Mouse (Mus musculus) intestine, postnatal 0 days (tissue): ENCODE measurements around the gene Tbc1d30. TPM values are rescaled to one million over a fixed set of nuclear protein-coding genes. Genes with fewer than 3 reads are reported as not detected.
A peak's percentile ranks its signal among the peaks of the same experiment; 100 is the strongest.

Source experiments
- ATAC-seq: fragments of 200-750 bp; cut with Nextera tagmentation; 2 replicates; pipeline ENCODE4 v1.8.0; 2017; ENCODE audit warnings: mild to moderate bottlenecking, moderate TSS enrichment, moderate library complexity
- H3K27ac ChIP-seq: fragments of 300-500 bp; sonication (generic); 2 replicates; pipeline ENCODE4 v1.5.1; 2014; ENCODE audit warnings: mild to moderate bottlenecking, low read depth, low read length, moderate library complexity
- H3K27me3 ChIP-seq: fragments of 300-500 bp; sonication (generic); replicated peaks from 2 replicates; pipeline ENCODE4 v1.6.1; 2014; ENCODE audit warnings: low read length, mixed read lengths; ENCODE audit not compliant: control insufficient read depth, insufficient read depth
- H3K36me3 ChIP-seq: fragments of 300-500 bp; sonication (generic); 2 replicates; pipeline ENCODE4 v1.6.1; 2014; ENCODE audit warnings: mild to moderate bottlenecking, moderate library complexity; ENCODE audit not compliant: control insufficient read depth, insufficient read depth
- H3K4me1 ChIP-seq: fragments of 300-500 bp; sonication (generic); replicated peaks from 2 replicates; pipeline ENCODE4 v1.6.1; 2014; ENCODE audit warnings: antibody characterized with exemption, low read length, mixed read lengths; ENCODE audit not compliant: control insufficient read depth, insufficient read depth
- H3K4me2 ChIP-seq: fragments of 300-500 bp; sonication (generic); replicated peaks from 2 replicates; pipeline ENCODE4 v1.6.1; 2014; ENCODE audit warnings: low read depth, mild to moderate bottlenecking, moderate library complexity
- H3K4me3 ChIP-seq: fragments of 300-500 bp; sonication (generic); 2 replicates; pipeline ENCODE4 v1.5.1; 2014; ENCODE audit warnings: low read depth, low read length
- H3K9ac ChIP-seq: fragments of 300-500 bp; sonication (generic); 2 replicates; pipeline ENCODE4 v1.6.1; 2014; ENCODE audit warnings: mild to moderate bottlenecking, low read depth, low read length
- H3K9me3 ChIP-seq: fragments of 300-500 bp; sonication (generic); 2 replicates; pipeline ENCODE4 v1.6.1; 2016; ENCODE audit warnings: mixed run types; ENCODE audit not compliant: control insufficient read depth
- CTCF ChIP-seq: sonication (generic); IDR thresholded peaks from 2 replicates; pipeline ENCODE4 v1.5.1; 2016; ENCODE audit warnings: low read depth, mild to moderate bottlenecking, control low read depth, antibody characterized with exemption, moderate library complexity
- WGBS: fragments of 180-500 bp; shearing (Covaris S2); extraction: QIAGEN DNeasy Blood & Tissue Kit; methylation state at CpG from one replicate; pipeline ENCODE4 v1.1.7; 2014; 5-methylcytosine and 5-hydroxymethylcytosine counted together
- polyA plus RNA-seq: library from polyadenylated mRNA; unstranded; fragments of >200 nt; fragmentation: Nextera tagmentation; extraction: Ambion mirVana; gene quantifications from 2 replicates; pipeline ENCODE4 v1.2.1, GENCODE M21; 2015

Tbc1d30 gene
- polyA plus RNA-seq, 1 experiment from 2014 or later: 2.8 TPM

DNA sequence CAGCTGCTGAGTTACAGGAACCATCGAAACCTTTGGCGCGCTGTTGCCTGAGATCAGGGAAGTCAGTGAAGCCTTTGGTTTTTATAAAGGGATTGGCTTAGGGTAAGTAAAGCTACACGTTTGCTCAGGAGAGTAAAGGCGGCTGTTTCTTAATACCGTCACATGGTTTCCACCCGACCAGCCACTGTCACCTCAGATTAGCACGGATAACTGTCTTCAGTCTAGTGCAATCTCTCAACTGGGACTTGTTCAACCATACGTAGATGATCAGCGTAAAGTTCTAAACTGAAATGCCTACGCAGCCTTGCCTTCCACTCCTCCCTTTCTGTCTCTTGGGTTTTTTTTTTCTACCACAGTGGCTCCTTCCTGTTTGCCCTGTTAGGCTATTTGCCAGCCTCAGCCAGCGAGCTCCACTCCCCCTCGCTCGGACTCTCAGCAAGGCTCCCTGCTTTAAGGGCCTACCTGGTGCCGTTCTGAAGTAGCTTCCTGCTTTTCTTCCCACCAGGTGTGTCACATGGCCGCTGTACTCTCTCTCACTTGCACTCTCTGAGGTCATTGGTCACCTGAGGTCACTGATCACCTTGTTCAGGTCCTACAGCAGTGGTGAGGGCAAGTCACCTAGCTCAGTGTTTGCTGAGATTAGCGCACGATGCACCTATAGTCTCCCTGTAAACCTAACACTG lies 17.8 kb upstream of the Tbc1d30 start:
- Histone ChIP-seq H3K27ac (peak overlapping the region; percentile 46; the same call in 1 of the 2 replicates), H3K4me3 (no peak overlapping the region), H3K4me2 (no peak overlapping the region), H3K9me3 (no peaks in the 10 kb centered on the region), H3K4me1 (no peaks in the 10 kb centered on the region), H3K9ac (no peak overlapping the region), H3K36me3 (peaks cover 23% of the 10 kb centered on the region), H3K27me3 (no peaks in the 10 kb centered on the region)
- ATAC-seq: peak; percentile 17; the same call in 1 of the 2 replicates
- no peak for TF ChIP-seq CTCF
- WGBS: 66% methylated on average over 18 of the region's 18 CpGs

- peaks cover 14% of the 10 kb centered on the region for H3K36me3 ChIP-seq
- H3K4me2 ChIP-seq: no peak overlapping the region
- no peak overlapping the region for H3K4me3 ChIP-seq
- H3K4me1 ChIP-seq: no peaks in the 10 kb centered on the region
- H3K27me3 ChIP-seq: no peaks in the 10 kb centered on the region
- H3K9ac ChIP-seq: no peak overlapping the region
- TF ChIP-seq CTCF: no peak
- no peak for ATAC-seq
- 85% methylated on average over 9 of the region's 9 CpGs for WGBS
- no peak overlapping the region for H3K27ac ChIP-seq
- no peaks in the 10 kb centered on the region for H3K9me3 ChIP-seq
Measured at GRCm38 (mm10) chr10:121367780-121368179, 16.7 kb upstream of the Tbc1d30 start.

DNA sequence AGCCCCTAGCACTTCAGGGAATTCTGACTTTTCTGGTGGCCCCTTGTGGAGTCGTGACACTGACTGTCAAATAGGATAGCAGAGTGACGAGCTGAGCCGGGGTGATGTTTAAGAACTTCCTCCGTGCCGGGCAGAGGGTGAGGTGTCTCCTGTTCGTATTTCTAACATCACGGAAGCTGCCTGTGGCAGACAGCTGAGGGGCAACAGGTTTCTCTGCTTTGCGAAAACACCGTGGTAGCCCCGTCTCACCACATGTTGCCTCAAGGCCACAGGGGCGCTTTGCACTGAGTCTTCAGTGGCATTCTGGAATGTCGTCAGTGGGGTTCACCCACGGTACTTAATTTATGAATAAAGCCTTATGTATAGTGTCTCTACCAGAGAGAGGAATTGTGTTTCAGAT lies 16.2 kb upstream of the Tbc1d30 start:
- 0 out of 2 replicates have a peak overlapping the region, but pooled peaks have one; percentile 14 for H3K4me2 ChIP-seq
- no peak overlapping the region for H3K4me3 ChIP-seq
- no peak overlapping the region for H3K9ac ChIP-seq
- H3K27me3 ChIP-seq: no peaks in the 10 kb centered on the region
- peaks cover 14% of the 10 kb centered on the region for H3K36me3 ChIP-seq
- no peaks in the 10 kb centered on the region for H3K9me3 ChIP-seq
- no peaks in the 10 kb centered on the region for H3K4me1 ChIP-seq
- WGBS: 84% methylated on average over 13 of the region's 13 CpGs
- no peak for ATAC-seq
- no peak overlapping the region for H3K27ac ChIP-seq
- no peak for TF ChIP-seq CTCF

- peak overlapping the region; percentile 88 for H3K9ac ChIP-seq
- peak overlapping the region; percentile 93 for H3K4me2 ChIP-seq
- WGBS: 9% methylated on average over 9 of the region's 9 CpGs
- peaks cover 6% of the 10 kb centered on the region for H3K36me3 ChIP-seq
- no peak for TF ChIP-seq CTCF
- peak overlapping the region; percentile 85 for H3K4me3 ChIP-seq
- H3K4me1 ChIP-seq: no peaks in the 10 kb centered on the region
- no peaks in the 10 kb centered on the region for H3K27me3 ChIP-seq
- peak overlapping the region; percentile 94; the same call in 1 of the 2 replicates for H3K27ac ChIP-seq
- ATAC-seq: no peak
- H3K9me3 ChIP-seq: no peaks in the 10 kb centered on the region
Measured at GRCm38 (mm10) chr10:121365781-121366272, 14.7 kb upstream of the Tbc1d30 start.

DNA sequence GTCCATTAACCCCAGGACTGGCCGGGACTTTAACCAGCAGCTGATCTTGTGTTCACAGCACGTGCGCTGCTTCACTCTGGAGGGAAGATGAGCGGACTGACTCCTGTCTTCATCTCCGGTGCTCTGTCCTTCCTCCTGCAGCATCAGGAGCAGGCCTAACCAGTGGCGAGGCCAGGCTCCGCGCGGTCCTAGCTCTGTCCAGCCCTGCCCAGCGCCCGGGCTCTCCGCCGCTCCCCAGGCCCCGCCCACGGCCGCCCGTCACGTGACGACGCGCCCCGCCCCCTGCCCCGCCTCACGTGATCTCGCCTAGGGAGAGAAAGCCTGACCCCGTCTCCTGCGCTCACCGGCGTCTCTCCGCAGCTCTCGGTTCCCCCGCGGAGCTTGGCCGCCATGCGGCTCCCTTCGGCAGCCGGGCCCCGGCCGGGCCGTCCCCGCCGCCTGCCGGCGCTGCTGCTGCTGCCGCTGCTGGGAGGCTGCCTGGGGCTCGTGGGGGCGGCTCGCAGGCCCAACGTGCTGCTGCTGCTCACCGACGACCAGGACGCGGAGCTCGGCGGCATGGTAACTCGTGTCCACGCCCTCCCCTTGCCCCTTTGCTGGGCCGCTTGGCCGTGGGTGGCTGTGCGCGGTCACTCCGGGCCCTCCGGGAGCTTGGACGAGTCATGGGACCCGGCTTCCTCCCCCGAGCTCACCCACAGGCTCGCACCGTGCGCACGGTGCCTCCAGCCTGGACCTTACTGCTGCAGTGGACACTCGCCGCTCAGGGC lies 13.9 kb upstream of the Tbc1d30 start, which contains the start of gene Gns:
TSS of gene Gns (plus strand) at position 290 of the 764 bp plus-strand sequence.
- peak; percentile 91 for ATAC-seq
- Histone ChIP-seq H3K9ac (peak within 1 kb of the TSS; percentile 88), H3K27me3 (no peaks in the 10 kb centered on the region), H3K27ac (peak within 1 kb of the TSS; percentile 94), H3K4me1 (no peaks in the 10 kb centered on the region), H3K36me3 (peaks cover 4% of the 10 kb centered on the region; the same call in 1 of the 2 replicates), H3K4me3 (peak within 1 kb of the TSS; percentile 85), H3K9me3 (no peaks in the 10 kb centered on the region), H3K4me2 (peak within 1 kb of the TSS; percentile 93)
- WGBS: 1% methylated on average over 63 of the region's 72 CpGs
- TF ChIP-seq CTCF: no peak; the same call in 1 of the 2 replicates

DNA sequence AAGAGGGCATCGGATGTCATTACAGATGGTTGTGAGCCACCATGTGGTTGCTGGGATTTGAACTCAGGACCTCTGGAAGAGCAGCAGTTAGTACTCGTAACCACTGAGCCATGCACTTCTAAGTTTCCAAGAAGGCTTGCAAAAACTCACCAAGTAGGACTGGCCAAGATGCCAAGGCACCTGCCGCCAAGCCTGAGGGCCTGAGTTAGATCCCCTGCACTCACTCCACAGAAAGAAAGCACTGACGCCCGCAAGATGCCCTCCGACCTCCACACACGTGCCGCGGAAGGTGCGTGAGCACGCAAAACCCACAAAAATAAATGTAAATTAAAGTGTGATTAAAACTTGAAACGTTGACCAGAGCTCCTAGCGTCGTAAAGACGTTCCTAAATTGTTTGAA lies 13.2 kb upstream of the Tbc1d30 start:
- Histone ChIP-seq H3K4me3 (peak overlapping the region; percentile 85), H3K4me1 (no peaks in the 10 kb centered on the region), H3K27ac (peak overlapping the region; percentile 94), H3K36me3 (no peaks in the 10 kb centered on the region), H3K4me2 (peak overlapping the region; percentile 93), H3K9ac (0 out of 2 replicates have a peak overlapping the region, but pooled peaks have one; percentile 88), H3K27me3 (no peaks in the 10 kb centered on the region), H3K9me3 (no peaks in the 10 kb centered on the region)
- TF ChIP-seq CTCF: no peak
- 25% methylated on average over 15 of the region's 15 CpGs for WGBS
- no peak for ATAC-seq
